Mouse (Mus musculus): Measurements from ENCODE around the gene Arglu1. TPM values are rescaled to one million over a fixed set of nuclear protein-coding genes. Genes with fewer than 3 reads are reported as not detected.

Arglu1 gene
- polyA plus RNA-seq, 1 experiment from 2014 or later = 188 TPM

GRCm38 (mm10) chr8:8656578-8657441, 33.5 kb downstream of the Arglu1 start:
- WGBS = 2% methylated on average over 14 of the region's 14 CpGs
- peak overlapping the region; percentile 86 for H3K4me2 ChIP-seq
- H3K36me3 ChIP-seq (ENCODE audit: poor library complexity, severe bottlenecking) = 0 out of 2 replicates have a peak, but pooled peaks cover 4% of the 10 kb centered on the region
- peak overlapping the region; percentile 99 for H3K4me3 ChIP-seq
- peak overlapping the region; percentile 91 for H3K27ac ChIP-seq
- no peaks in the 10 kb centered on the region for H3K9me3 ChIP-seq (replicated peaks)
- H3K9ac ChIP-seq = peak overlapping the region; percentile 99
- peaks cover 48% of the 10 kb centered on the region for H3K4me1 ChIP-seq
- no peaks in the 10 kb centered on the region for H3K27me3 ChIP-seq
- ATAC-seq = no peak

GRCm38 (mm10) chr8:8655346-8656340, 34.7 kb downstream of the Arglu1 start:
- Histone ChIP-seq H3K4me3 (peak overlapping the region; percentile 99), H3K36me3 (ENCODE audit: poor library complexity, severe bottlenecking) (0 out of 2 replicates have a peak, but pooled peaks cover 4% of the 10 kb centered on the region), H3K4me1 (peaks cover 60% of the 10 kb centered on the region), H3K27ac (peak overlapping the region; percentile 91), H3K9ac (peak overlapping the region; percentile 99), H3K4me2 (peak overlapping the region; percentile 86), H3K9me3 (replicated peaks) (no peaks in the 10 kb centered on the region), H3K27me3 (no peaks in the 10 kb centered on the region)
- WGBS = 3% methylated on average over 24 of the region's 24 CpGs
- peak; percentile 48 for ATAC-seq

GRCm38 (mm10) chr8:8653906-8654489, 36.3 kb downstream of the Arglu1 start:
- ATAC-seq = peak; percentile 6; the same call in 1 of the 2 replicates
- Histone ChIP-seq H3K9me3 (replicated peaks) (no peaks in the 10 kb centered on the region), H3K4me2 (peak overlapping the region; percentile 86), H3K36me3 (ENCODE audit: poor library complexity, severe bottlenecking) (peaks cover 10% of the 10 kb centered on the region; the same call in 1 of the 2 replicates), H3K4me3 (peak overlapping the region; percentile 99), H3K27me3 (no peaks in the 10 kb centered on the region), H3K27ac (peak overlapping the region; percentile 91), H3K4me1 (peaks cover 77% of the 10 kb centered on the region), H3K9ac (peak overlapping the region; percentile 99)
- 5% methylated on average over 12 of the region's 12 CpGs for WGBS

GRCm38 (mm10) chr8:8653343-8653742, 37.0 kb downstream of the Arglu1 start:
- Histone ChIP-seq H3K4me3 (peak overlapping the region; percentile 99), H3K9ac (peak overlapping the region; percentile 99), H3K9me3 (replicated peaks) (no peaks in the 10 kb centered on the region), H3K27ac (peak overlapping the region; percentile 91), H3K4me1 (peaks cover 83% of the 10 kb centered on the region), H3K36me3 (ENCODE audit: poor library complexity, severe bottlenecking) (peaks cover 14% of the 10 kb centered on the region; the same call in 1 of the 2 replicates), H3K27me3 (no peaks in the 10 kb centered on the region), H3K4me2 (peak overlapping the region; percentile 86)
- 27% methylated on average over 5 of the region's 5 CpGs for WGBS
- no peak for ATAC-seq

- Histone ChIP-seq H3K9ac (no peak overlapping the region), H3K27ac (peak overlapping the region; percentile 46; the same call in 1 of the 2 replicates), H3K36me3 (ENCODE audit: poor library complexity, severe bottlenecking) (peaks cover 14% of the 10 kb centered on the region; the same call in 1 of the 2 replicates), H3K4me3 (no peak overlapping the region), H3K27me3 (no peaks in the 10 kb centered on the region), H3K4me1 (peaks cover 87% of the 10 kb centered on the region), H3K9me3 (replicated peaks) (no peaks in the 10 kb centered on the region), H3K4me2 (peak overlapping the region; percentile 86)
- WGBS = 86% methylated on average over 4 of the region's 4 CpGs
- ATAC-seq = no peak
Measured at GRCm38 (mm10) chr8:8652388-8652787, 37.9 kb downstream of the Arglu1 start.

GRCm38 (mm10) chr8:8649944-8650343, 40.4 kb downstream of the Arglu1 start:
- H3K4me3 ChIP-seq = peak overlapping the region; percentile 2; the same call in 1 of the 2 replicates
- 36% methylated on average over 8 of the region's 8 CpGs for WGBS
- peak overlapping the region; percentile 86 for H3K4me2 ChIP-seq
- H3K36me3 ChIP-seq (ENCODE audit: poor library complexity, severe bottlenecking) = peaks cover 14% of the 10 kb centered on the region; the same call in 1 of the 2 replicates
- H3K9me3 ChIP-seq (replicated peaks) = no peaks in the 10 kb centered on the region
- peak; percentile 20; the same call in 1 of the 2 replicates for ATAC-seq
- 0 out of 2 replicates have a peak overlapping the region, but pooled peaks have one; percentile 12 for H3K9ac ChIP-seq
- H3K27me3 ChIP-seq = no peaks in the 10 kb centered on the region
- H3K27ac ChIP-seq = peak overlapping the region; percentile 28; the same call in 1 of the 2 replicates
- peaks cover 100% of the 10 kb centered on the region for H3K4me1 ChIP-seq

- H3K4me2 ChIP-seq = peak overlapping the region; percentile 86
- peaks cover 14% of the 10 kb centered on the region; the same call in 1 of the 2 replicates for H3K36me3 ChIP-seq (ENCODE audit: poor library complexity, severe bottlenecking)
- H3K9ac ChIP-seq = 0 out of 2 replicates have a peak overlapping the region, but pooled peaks have one; percentile 12
- peak overlapping the region; percentile 2; the same call in 1 of the 2 replicates for H3K4me3 ChIP-seq
- H3K4me1 ChIP-seq = peaks cover 99% of the 10 kb centered on the region
- H3K27me3 ChIP-seq = no peaks in the 10 kb centered on the region
- WGBS = 87% methylated on average over 3 of the region's 3 CpGs
- no peak for ATAC-seq
- peak overlapping the region; percentile 28; the same call in 1 of the 2 replicates for H3K27ac ChIP-seq
- H3K9me3 ChIP-seq (replicated peaks) = no peaks in the 10 kb centered on the region
Measured at GRCm38 (mm10) chr8:8649536-8649935, 40.8 kb downstream of the Arglu1 start.

- WGBS = 64% methylated on average over 7 of the region's 7 CpGs
- Histone ChIP-seq H3K4me2 (peak overlapping the region; percentile 86), H3K9me3 (replicated peaks) (no peaks in the 10 kb centered on the region), H3K4me1 (peaks cover 99% of the 10 kb centered on the region), H3K27ac (no peak overlapping the region), H3K9ac (peak overlapping the region; percentile 0; the same call in 1 of the 2 replicates), H3K4me3 (no peak overlapping the region), H3K36me3 (ENCODE audit: poor library complexity, severe bottlenecking) (peaks cover 14% of the 10 kb centered on the region; the same call in 1 of the 2 replicates), H3K27me3 (no peaks in the 10 kb centered on the region)
- ATAC-seq = no peak
Measured at GRCm38 (mm10) chr8:8648686-8649085, 41.6 kb downstream of the Arglu1 start.

- Histone ChIP-seq H3K4me3 (no peak overlapping the region), H3K9ac (no peak overlapping the region), H3K27me3 (no peaks in the 10 kb centered on the region), H3K36me3 (ENCODE audit: poor library complexity, severe bottlenecking) (peaks cover 14% of the 10 kb centered on the region; the same call in 1 of the 2 replicates), H3K4me1 (peaks cover 98% of the 10 kb centered on the region), H3K9me3 (replicated peaks) (no peaks in the 10 kb centered on the region), H3K4me2 (0 out of 2 replicates have a peak overlapping the region, but pooled peaks have one; percentile 12), H3K27ac (no peak overlapping the region; the same call in 1 of the 2 replicates)
- WGBS = 56% methylated on average over 7 of the region's 7 CpGs
- no peak for ATAC-seq
Measured at GRCm38 (mm10) chr8:8647824-8648223, 42.5 kb downstream of the Arglu1 start.

GRCm38 (mm10) chr8:8647319-8647718, 43.0 kb downstream of the Arglu1 start:
- 54% methylated on average over 3 of the region's 3 CpGs for WGBS
- Histone ChIP-seq H3K4me1 (peaks cover 98% of the 10 kb centered on the region), H3K36me3 (ENCODE audit: poor library complexity, severe bottlenecking) (peaks cover 11% of the 10 kb centered on the region; the same call in 1 of the 2 replicates), H3K4me3 (no peak overlapping the region), H3K4me2 (0 out of 2 replicates have a peak overlapping the region, but pooled peaks have one; percentile 12), H3K9me3 (replicated peaks) (no peaks in the 10 kb centered on the region), H3K27ac (no peak overlapping the region; the same call in 1 of the 2 replicates), H3K27me3 (no peaks in the 10 kb centered on the region), H3K9ac (no peak overlapping the region)
- ATAC-seq = no peak

All from forebrain, embryonic 13.5 days (tissue).